Mouse (Mus musculus) embryonic facial prominence, embryonic 13.5 days (tissue): ENCODE results near the gene Ogg1. TPM values are rescaled to one million over a fixed set of nuclear protein-coding genes. Genes with fewer than 3 reads are reported as not detected.

Experiments used
- ATAC-seq: fragments of 200-750 bp; cut with Nextera tagmentation; 2 replicates; pipeline ENCODE4 v1.8.0; 2017; ENCODE audit warnings: low read depth; ENCODE audit not compliant: insufficient number of reproducible peaks, insufficient read depth, low FRiP score, low TSS enrichment
- H3K27ac ChIP-seq: fragments of 300-500 bp; sonication (generic); 2 replicates; pipeline ENCODE4 v1.5.1; 2015; ENCODE audit warnings: moderate library complexity, mild to moderate bottlenecking, inconsistent platforms
- H3K27me3 ChIP-seq: fragments of 300-500 bp; sonication (generic); 2 replicates; pipeline ENCODE4 v1.6.1; 2015; ENCODE audit warnings: mild to moderate bottlenecking, inconsistent platforms
- H3K36me3 ChIP-seq: fragments of 300-500 bp; sonication (generic); 2 replicates; pipeline ENCODE4 v1.6.1; 2015; ENCODE audit warnings: mild to moderate bottlenecking, inconsistent platforms
- H3K4me1 ChIP-seq: fragments of 300-500 bp; sonication (generic); 2 replicates; pipeline ENCODE4 v1.6.1; 2015; ENCODE audit warnings: inconsistent platforms
- H3K4me2 ChIP-seq: fragments of 300-500 bp; sonication (generic); 2 replicates; pipeline ENCODE4 v1.6.1; 2015; ENCODE audit warnings: moderate library complexity, mild to moderate bottlenecking, inconsistent platforms
- H3K4me3 ChIP-seq: fragments of 300-500 bp; sonication (generic); 2 replicates; pipeline ENCODE4 v1.5.1; 2015; ENCODE audit warnings: mild to moderate bottlenecking, inconsistent platforms
- H3K9ac ChIP-seq: fragments of 300-500 bp; sonication (generic); 2 replicates; pipeline ENCODE4 v1.6.1; 2015; ENCODE audit warnings: mild to moderate bottlenecking, inconsistent platforms
- H3K9me3 ChIP-seq: fragments of 300-500 bp; sonication (generic); 2 replicates; pipeline ENCODE4 v1.6.1; 2016; ENCODE audit warnings: inconsistent platforms
- WGBS: fragments of 180-500 bp; shearing (Covaris S2); methylation state at CpG from one replicate; pipeline ENCODE4 v1.1.7; 2015; ENCODE audit warnings: mixed read lengths; 5-methylcytosine and 5-hydroxymethylcytosine counted together
- polyA plus RNA-seq: library from polyadenylated mRNA; unstranded; fragments of >200 nt; fragmentation: Nextera tagmentation; extraction: Ambion mirVana; gene quantifications from 2 replicates; pipeline ENCODE4 v1.2.1, GENCODE M21; 2015

Ogg1 gene
- polyA plus RNA-seq, 1 experiment from 2014 or later = 13.6 TPM

- Histone ChIP-seq H3K4me1 (0 out of 2 replicates have a peak, but pooled peaks cover 2% of the 10 kb centered on the region), H3K4me2 (no peak overlapping the region), H3K4me3 (no peak overlapping the region), H3K27me3 (no peaks in the 10 kb centered on the region), H3K9me3 (no peaks in the 10 kb centered on the region), H3K36me3 (no peaks in the 10 kb centered on the region), H3K27ac (no peak overlapping the region), H3K9ac (no peak overlapping the region)
- no peak for ATAC-seq
- 71% methylated on average over 2 of the region's 2 CpGs for WGBS
Measured at GRCm38 (mm10) chr6:113296046-113296445, 30.7 kb upstream of the Ogg1 start.

GRCm38 (mm10) chr6:113296639-113297038 lies 30.1 kb upstream of the Ogg1 start:
- WGBS = 67% methylated on average over 4 of the region's 4 CpGs

GRCm38 (mm10) chr6:113301350-113301749 lies 25.4 kb upstream of the Ogg1 start:
- H3K36me3 ChIP-seq = no peaks in the 10 kb centered on the region
- no peak overlapping the region for H3K4me3 ChIP-seq
- H3K4me2 ChIP-seq = no peak overlapping the region
- 73% methylated on average over 5 of the region's 5 CpGs for WGBS
- no peaks in the 10 kb centered on the region for H3K27me3 ChIP-seq
- no peak for ATAC-seq
- H3K4me1 ChIP-seq = peaks cover 7% of the 10 kb centered on the region; the same call in 1 of the 2 replicates
- no peak overlapping the region for H3K9ac ChIP-seq
- no peak overlapping the region for H3K27ac ChIP-seq
- H3K9me3 ChIP-seq = no peaks in the 10 kb centered on the region

More at GRCm38 (mm10) chr6:113296639-113297038, 30.1 kb upstream of the Ogg1 start:
- H3K27me3 ChIP-seq = no peaks in the 10 kb centered on the region
- H3K36me3 ChIP-seq = no peaks in the 10 kb centered on the region
- 0 out of 2 replicates have a peak, but pooled peaks cover 2% of the 10 kb centered on the region for H3K4me1 ChIP-seq
- no peak overlapping the region for H3K27ac ChIP-seq
- no peak overlapping the region for H3K4me2 ChIP-seq
- H3K4me3 ChIP-seq = no peak overlapping the region
- H3K9me3 ChIP-seq = no peaks in the 10 kb centered on the region
- H3K9ac ChIP-seq = no peak overlapping the region
- no peak for ATAC-seq

GRCm38 (mm10) chr6:113302258-113302657 lies 24.5 kb upstream of the Ogg1 start:
- no peak for ATAC-seq
- H3K36me3 ChIP-seq = no peaks in the 10 kb centered on the region
- H3K4me2 ChIP-seq = no peak overlapping the region
- H3K27me3 ChIP-seq = no peaks in the 10 kb centered on the region
- 28% methylated on average over 3 of the region's 3 CpGs for WGBS
- no peak overlapping the region for H3K4me3 ChIP-seq
- no peak overlapping the region for H3K27ac ChIP-seq
- H3K4me1 ChIP-seq = peaks cover 7% of the 10 kb centered on the region; the same call in 1 of the 2 replicates
- H3K9ac ChIP-seq = no peak overlapping the region
- H3K9me3 ChIP-seq = no peaks in the 10 kb centered on the region

GRCm38 (mm10) chr6:113306322-113306985 lies 20.3 kb upstream of the Ogg1 start:
- H3K4me1 ChIP-seq = peaks cover 21% of the 10 kb centered on the region
- H3K27ac ChIP-seq = peak overlapping the region; percentile 99
- 2% methylated on average over 50 of the region's 50 CpGs for WGBS
- H3K9ac ChIP-seq = peak overlapping the region; percentile 97
- peak; percentile 98 for ATAC-seq
- no peaks in the 10 kb centered on the region for H3K9me3 ChIP-seq
- H3K27me3 ChIP-seq = no peaks in the 10 kb centered on the region
- peak overlapping the region; percentile 99 for H3K4me2 ChIP-seq
- H3K36me3 ChIP-seq = peaks cover 15% of the 10 kb centered on the region
- H3K4me3 ChIP-seq = peak overlapping the region; percentile 95

- no peaks in the 10 kb centered on the region for H3K9me3 ChIP-seq
- peaks cover 16% of the 10 kb centered on the region for H3K36me3 ChIP-seq
- H3K27me3 ChIP-seq = no peaks in the 10 kb centered on the region
- peak; percentile 63 for ATAC-seq
- H3K9ac ChIP-seq = peak within 1 kb of the TSS; percentile 97
- H3K4me2 ChIP-seq = peak within 1 kb of the TSS; percentile 99
- peaks cover 21% of the 10 kb centered on the region for H3K4me1 ChIP-seq
- H3K27ac ChIP-seq = peak within 1 kb of the TSS; percentile 99
- peak within 1 kb of the TSS; percentile 95 for H3K4me3 ChIP-seq
- under 1% methylated on average over 32 of the region's 32 CpGs for WGBS
Measured at GRCm38 (mm10) chr6:113306986-113307349, 19.8 kb upstream of the Ogg1 start, which contains the start of gene Brpf1. TSS of gene Brpf1 (plus strand) at chr6:113307137.

DNA sequence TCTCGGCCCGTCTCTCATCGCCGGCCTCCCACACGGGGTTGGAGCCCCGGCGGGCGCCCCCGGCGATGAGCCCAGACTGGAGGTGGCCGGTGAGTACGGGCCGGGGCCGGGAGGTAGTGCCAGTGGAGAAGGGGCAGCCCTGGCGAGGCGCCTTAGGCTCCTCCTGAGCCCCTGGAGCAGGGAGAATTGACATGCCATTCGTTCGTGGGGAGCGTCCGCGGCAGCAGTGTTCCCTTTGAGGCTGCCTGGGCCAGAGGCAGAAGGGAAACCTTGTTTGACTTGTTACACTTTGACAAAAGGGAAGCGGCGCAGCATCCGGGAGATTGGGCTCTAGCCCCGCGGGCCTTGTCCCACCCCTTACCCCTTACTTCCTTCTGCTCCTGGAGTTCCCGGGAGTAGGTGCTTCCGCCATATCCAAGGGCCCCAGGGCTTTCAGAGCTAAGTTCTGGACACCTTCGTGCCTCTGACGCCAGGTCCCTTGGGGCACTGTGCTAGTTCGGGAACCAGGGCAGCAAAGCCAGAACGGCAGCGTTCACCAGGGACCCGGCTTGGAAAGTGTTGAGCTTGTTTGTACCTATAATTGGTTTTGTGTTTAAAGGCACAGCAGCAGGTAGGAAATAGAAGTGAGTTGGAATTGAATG lies 19.2 kb upstream of the Ogg1 start:
- Histone ChIP-seq H3K36me3 (peaks cover 22% of the 10 kb centered on the region), H3K4me1 (peaks cover 21% of the 10 kb centered on the region), H3K4me3 (peak overlapping the region; percentile 95), H3K27ac (peak overlapping the region; percentile 99), H3K9me3 (no peaks in the 10 kb centered on the region), H3K27me3 (no peaks in the 10 kb centered on the region), H3K4me2 (peak overlapping the region; percentile 99), H3K9ac (peak overlapping the region; percentile 97)
- 1% methylated on average over 32 of the region's 34 CpGs for WGBS
- no peak; the same call in 1 of the 2 replicates for ATAC-seq

DNA sequence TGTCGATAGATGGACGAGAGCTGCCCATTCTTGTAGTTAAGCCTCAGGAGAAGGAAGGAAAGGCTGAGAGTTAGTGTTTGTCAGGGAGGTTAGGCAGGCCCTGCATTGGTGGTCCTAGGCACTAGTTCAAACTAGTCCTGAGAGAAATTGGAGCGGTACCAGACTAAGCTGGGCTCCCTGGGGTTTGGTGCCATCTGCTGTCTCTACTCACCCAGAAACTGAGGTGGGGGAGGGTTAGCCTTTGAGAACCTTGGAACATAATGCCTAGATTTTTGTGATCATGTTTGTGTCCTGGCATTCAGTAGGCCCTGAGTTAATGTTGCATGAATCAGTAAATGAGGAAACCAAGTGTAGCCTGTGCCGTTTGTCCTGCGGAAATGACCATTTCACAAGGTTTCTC lies 18.6 kb upstream of the Ogg1 start:
- ATAC-seq = no peak
- Histone ChIP-seq H3K36me3 (peaks cover 26% of the 10 kb centered on the region), H3K4me2 (peak overlapping the region; percentile 99), H3K4me3 (peak overlapping the region; percentile 95), H3K27ac (peak overlapping the region; percentile 99), H3K9ac (peak overlapping the region; percentile 97), H3K9me3 (no peaks in the 10 kb centered on the region), H3K27me3 (no peaks in the 10 kb centered on the region), H3K4me1 (peaks cover 21% of the 10 kb centered on the region)
- 28% methylated on average over 5 of the region's 5 CpGs for WGBS

DNA sequence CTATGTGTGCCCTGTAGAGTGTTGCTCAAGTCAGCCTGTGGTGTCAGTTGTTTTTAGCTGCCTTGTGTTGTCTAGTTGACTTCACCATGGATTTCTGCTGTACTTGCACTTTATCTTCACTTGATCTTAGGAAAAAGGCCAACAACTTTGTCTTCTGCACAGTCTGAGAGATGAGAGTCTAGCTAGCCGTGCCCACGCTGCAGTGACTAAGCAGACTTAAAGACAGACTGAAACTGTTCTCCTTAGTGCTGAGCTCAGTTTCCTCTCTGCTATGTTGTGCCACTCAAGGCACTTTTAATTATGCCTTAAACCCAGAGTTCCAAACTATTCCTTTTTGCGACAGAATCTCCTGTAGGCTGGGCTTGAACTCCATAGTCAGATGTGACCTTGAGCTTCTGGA lies 10.8 kb upstream of the Ogg1 start:
- Histone ChIP-seq H3K27ac (no peak overlapping the region), H3K9ac (no peak overlapping the region), H3K4me2 (no peak overlapping the region), H3K9me3 (no peaks in the 10 kb centered on the region), H3K36me3 (peaks cover 90% of the 10 kb centered on the region), H3K4me1 (no peaks in the 10 kb centered on the region), H3K4me3 (no peak overlapping the region), H3K27me3 (no peaks in the 10 kb centered on the region)
- 97% methylated on average over 3 of the region's 3 CpGs for WGBS
- ATAC-seq = no peak

DNA sequence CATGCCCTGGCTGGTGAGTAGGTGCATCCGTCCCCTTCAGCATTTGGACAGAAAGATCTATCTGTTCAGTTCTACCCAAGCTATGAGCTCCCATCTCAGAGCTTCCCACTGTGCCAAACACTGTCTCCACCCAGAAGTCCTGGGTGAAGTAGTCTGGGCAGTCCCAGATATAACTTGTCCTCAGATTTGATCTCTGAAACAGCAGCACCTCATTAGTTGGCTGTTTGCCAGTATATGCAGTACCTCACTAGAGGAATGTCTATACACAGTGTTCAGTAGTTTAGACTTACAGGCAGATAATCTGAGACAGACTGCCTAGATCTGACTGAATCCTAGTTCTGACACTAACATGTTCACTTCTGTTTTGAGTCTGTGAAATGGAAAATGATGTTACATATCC lies 2.6 kb downstream of the Ogg1 start:
- 83% methylated on average over 1 of the region's 1 CpGs for WGBS
- peaks cover 50% of the 10 kb centered on the region for H3K36me3 ChIP-seq
- H3K9ac ChIP-seq = no peak overlapping the region
- no peak overlapping the region for H3K27ac ChIP-seq
- H3K27me3 ChIP-seq = no peaks in the 10 kb centered on the region
- no peaks in the 10 kb centered on the region for H3K9me3 ChIP-seq
- no peak overlapping the region for H3K4me3 ChIP-seq
- ATAC-seq = no peak
- peaks cover 9% of the 10 kb centered on the region for H3K4me1 ChIP-seq
- H3K4me2 ChIP-seq = no peak overlapping the region

DNA sequence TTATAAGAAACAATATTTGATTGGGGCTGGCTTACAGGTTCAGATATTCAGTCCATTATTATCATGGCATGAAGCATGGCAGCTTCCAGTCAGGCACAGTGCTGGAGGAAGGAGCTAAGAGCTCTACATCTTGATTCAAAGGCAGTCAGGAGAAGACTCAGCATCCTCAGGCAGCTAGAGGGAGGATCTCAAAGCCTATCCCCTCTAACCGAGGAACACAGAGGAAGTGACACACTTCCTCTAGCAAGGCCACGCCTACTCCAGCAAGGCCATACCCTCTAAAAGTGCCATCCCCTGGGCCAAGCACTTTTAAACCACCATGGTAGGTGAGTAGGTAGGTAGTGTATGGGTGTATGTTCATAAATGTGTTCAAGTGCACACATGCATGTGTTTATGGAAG lies 3.8 kb downstream of the Ogg1 start:
- no peak for ATAC-seq
- no peak overlapping the region for H3K9ac ChIP-seq
- no peak overlapping the region for H3K4me2 ChIP-seq
- no peak overlapping the region for H3K4me3 ChIP-seq
- peaks cover 52% of the 10 kb centered on the region for H3K36me3 ChIP-seq
- H3K27ac ChIP-seq = no peak overlapping the region
- no peaks in the 10 kb centered on the region for H3K27me3 ChIP-seq
- H3K4me1 ChIP-seq = peaks cover 7% of the 10 kb centered on the region
- H3K9me3 ChIP-seq = no peaks in the 10 kb centered on the region
- 54% methylated on average over 2 of the region's 2 CpGs for WGBS

DNA sequence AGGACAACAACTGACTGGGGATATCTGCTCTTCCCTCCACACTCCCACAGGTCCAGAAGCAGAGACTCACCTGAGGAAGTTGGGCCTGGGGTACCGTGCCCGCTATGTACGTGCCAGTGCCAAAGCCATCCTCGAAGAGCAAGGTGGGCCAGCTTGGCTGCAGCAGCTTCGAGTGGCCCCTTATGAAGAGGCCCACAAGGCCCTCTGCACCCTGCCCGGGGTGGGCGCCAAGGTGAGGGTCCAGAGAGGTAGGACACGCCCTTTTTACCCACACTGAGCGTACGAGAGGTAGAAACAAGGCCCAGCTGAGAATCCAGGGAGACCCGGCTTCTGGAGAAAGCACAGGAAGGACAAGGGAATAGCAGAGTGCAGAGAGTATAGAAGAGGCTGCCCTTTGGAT lies 4.9 kb downstream of the Ogg1 start:
- no peaks in the 10 kb centered on the region for H3K9me3 ChIP-seq
- no peak overlapping the region for H3K9ac ChIP-seq
- 90% methylated on average over 11 of the region's 11 CpGs for WGBS
- no peak overlapping the region for H3K4me2 ChIP-seq
- no peak overlapping the region for H3K27ac ChIP-seq
- peaks cover 61% of the 10 kb centered on the region for H3K36me3 ChIP-seq
- no peaks in the 10 kb centered on the region for H3K27me3 ChIP-seq
- no peak overlapping the region for H3K4me3 ChIP-seq
- ATAC-seq = no peak
- no peaks in the 10 kb centered on the region; the same call in 1 of the 2 replicates for H3K4me1 ChIP-seq
